Mouse (Mus musculus): ENCODE data around the gene Wdr91.

GRCm38 (mm10) chr6:34942446-34942845 is 31.8 kb upstream of the Wdr91 start:
- TF ChIP-seq CTCF (IDR thresholded peaks at IDR 0.05; ENCODE audit: borderline replicate concordance, control insufficient read depth, extremely low read depth, insufficient read depth, low read length, poor library complexity) (no peak), POLR2A (IDR thresholded peaks at IDR 0.05; ENCODE audit: control insufficient read depth, extremely low read depth, insufficient read depth, low read length, poor library complexity) (no peak)

All from thymus, adult 2 months (tissue).